Mouse (Mus musculus): ENCODE data around the gene Abcg3. TPM values are rescaled to one million over a fixed set of nuclear protein-coding genes. Genes with fewer than 3 reads are reported as not detected.

Gene Abcg3
- 4.3 and 4.8 TPM in 2 replicates for polyA plus RNA-seq (2015; fragmentation: Nextera tagmentation; extraction: Ambion mirVana)

GRCm38 (mm10) chr5:104982535-104982934 is at the start of gene Abcg3:
Gene Abcg3 (minus strand): TSS chr5:104982718.
- H3K27ac ChIP-seq (replicated peaks): no peak within 1 kb of the TSS
- no peak within 1 kb of the TSS for H3K9ac ChIP-seq
- H3K27me3 ChIP-seq: no peaks in the 10 kb centered on the region
- H3K4me3 ChIP-seq (replicated peaks): peak within 1 kb of the TSS; percentile 35
- H3K36me3 ChIP-seq (replicated peaks): no peaks in the 10 kb centered on the region
- peak; percentile 52 for ATAC-seq (ENCODE audit: insufficient read depth)
- WGBS (ENCODE audit: insufficient replicate concordance): 9% methylated on average over 12 of the region's 12 CpGs
- no peaks in the 10 kb centered on the region for H3K4me1 ChIP-seq (replicated peaks)
- H3K9me3 ChIP-seq (replicated peaks): no peaks in the 10 kb centered on the region
- H3K4me2 ChIP-seq: peak within 1 kb of the TSS; percentile 50

DNA sequence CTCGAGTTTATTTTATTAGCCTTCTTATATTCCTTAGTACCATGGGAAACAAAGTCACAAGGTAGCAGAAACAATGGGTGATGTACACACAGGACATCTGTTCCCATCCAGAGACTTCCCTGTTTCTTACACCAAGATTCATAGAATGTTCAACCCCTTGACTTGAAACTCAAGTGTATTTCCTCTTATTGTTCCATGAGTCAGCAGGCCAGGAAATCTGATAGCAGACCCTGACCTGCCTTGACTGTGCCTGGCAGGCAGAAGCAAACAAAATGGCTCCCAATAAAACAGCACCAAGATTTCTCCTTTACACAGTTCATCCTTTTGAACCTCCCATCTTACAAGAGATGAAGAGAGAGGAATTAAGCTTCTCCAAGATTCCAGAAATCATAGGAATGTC is 30.0 kb upstream of the Abcg3 start:
- WGBS (ENCODE audit: insufficient replicate concordance): 21% methylated on average over 1 of the region's 1 CpGs

DNA sequence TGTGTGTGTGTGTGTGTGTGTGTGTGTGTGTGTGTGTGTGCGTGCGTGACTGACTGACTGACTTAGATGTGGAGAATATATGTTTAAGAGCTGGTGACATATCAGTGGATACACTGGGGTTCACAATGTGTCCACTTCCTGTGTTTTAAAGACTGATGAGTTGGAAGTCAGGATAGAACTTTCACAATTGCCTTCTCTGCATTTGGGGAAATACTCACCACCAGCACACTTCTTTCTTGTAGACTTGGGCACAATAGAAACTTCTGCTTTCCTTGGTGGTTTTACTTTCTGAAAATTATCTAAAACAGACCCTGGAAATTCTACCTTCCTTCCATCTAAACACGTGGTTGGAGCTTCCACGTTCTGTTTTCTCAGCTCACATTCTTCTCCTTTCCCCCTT is 29.1 kb upstream of the Abcg3 start:
- H3K4me3 ChIP-seq (replicated peaks): no peak overlapping the region
- H3K27ac ChIP-seq (replicated peaks): no peak overlapping the region
- no peak overlapping the region for H3K9ac ChIP-seq
- no peaks in the 10 kb centered on the region for H3K36me3 ChIP-seq (replicated peaks)
- 51% methylated on average over 4 of the region's 4 CpGs for WGBS (ENCODE audit: insufficient replicate concordance)
- H3K4me2 ChIP-seq: no peak overlapping the region
- H3K9me3 ChIP-seq (replicated peaks): no peaks in the 10 kb centered on the region
- ATAC-seq (ENCODE audit: insufficient read depth): no peak
- H3K27me3 ChIP-seq: no peaks in the 10 kb centered on the region
- H3K4me1 ChIP-seq (replicated peaks): no peaks in the 10 kb centered on the region

More for the DNA sequence above, 30.0 kb upstream of the Abcg3 start:
- Histone ChIP-seq H3K27me3 (no peaks in the 10 kb centered on the region), H3K36me3 (replicated peaks) (no peaks in the 10 kb centered on the region), H3K27ac (replicated peaks) (no peak overlapping the region), H3K9ac (no peak overlapping the region), H3K4me2 (no peak overlapping the region), H3K4me3 (replicated peaks) (no peak overlapping the region), H3K9me3 (replicated peaks) (no peaks in the 10 kb centered on the region), H3K4me1 (replicated peaks) (no peaks in the 10 kb centered on the region)
- no peak for ATAC-seq (ENCODE audit: insufficient read depth)

DNA sequence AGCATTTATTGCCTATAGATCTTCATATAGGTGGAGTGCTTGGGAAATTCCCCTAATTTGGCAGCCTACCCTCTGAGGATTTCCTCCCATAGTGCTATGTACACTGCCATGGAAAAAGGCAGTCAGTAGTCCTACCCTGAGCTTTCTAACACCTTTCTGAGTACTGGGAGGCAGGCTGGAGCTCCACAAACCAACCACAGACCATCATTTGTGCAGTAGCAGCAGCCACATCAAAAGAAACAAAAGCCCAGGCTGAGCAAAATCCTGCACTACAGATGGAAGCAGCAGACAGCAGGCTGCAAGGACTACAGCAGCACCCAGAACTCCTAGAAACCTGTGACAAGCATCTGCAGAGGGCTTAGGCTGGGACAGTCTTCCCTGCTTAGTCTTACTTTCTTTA is 27.9 kb upstream of the Abcg3 start:
- H3K27ac ChIP-seq (replicated peaks): no peak overlapping the region
- no peaks in the 10 kb centered on the region for H3K27me3 ChIP-seq
- no peaks in the 10 kb centered on the region for H3K36me3 ChIP-seq (replicated peaks)
- no peak for ATAC-seq (ENCODE audit: insufficient read depth)
- H3K4me2 ChIP-seq: no peak overlapping the region
- no peaks in the 10 kb centered on the region for H3K4me1 ChIP-seq (replicated peaks)
- no peaks in the 10 kb centered on the region for H3K9me3 ChIP-seq (replicated peaks)
- no peak overlapping the region for H3K9ac ChIP-seq
- no peak overlapping the region for H3K4me3 ChIP-seq (replicated peaks)

DNA sequence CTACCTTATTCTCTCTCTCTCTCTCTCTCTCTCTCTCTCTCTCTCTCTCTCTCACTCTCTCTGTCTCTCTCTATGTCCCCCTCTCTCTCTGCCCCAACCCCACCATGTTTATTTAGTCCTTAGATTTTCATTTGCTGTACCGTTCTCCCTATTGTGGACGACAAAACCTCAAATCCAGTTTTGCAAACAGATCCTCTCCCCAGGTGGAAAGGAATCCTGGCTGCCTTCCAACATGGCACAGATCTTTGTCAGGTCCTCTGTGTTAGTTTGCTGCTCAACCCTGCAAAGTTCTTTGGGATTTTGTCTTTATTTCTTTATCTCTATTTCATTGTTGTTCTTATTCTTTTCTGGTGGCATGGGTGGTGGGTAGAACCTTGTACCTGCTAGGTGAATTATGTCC is 6.9 kb upstream of the Abcg3 start:
- ATAC-seq (ENCODE audit: insufficient read depth): no peak
- Histone ChIP-seq H3K9me3 (replicated peaks) (no peaks in the 10 kb centered on the region), H3K27ac (replicated peaks) (no peak overlapping the region), H3K27me3 (no peaks in the 10 kb centered on the region), H3K4me3 (replicated peaks) (no peak overlapping the region), H3K4me1 (replicated peaks) (no peaks in the 10 kb centered on the region), H3K4me2 (no peak overlapping the region), H3K9ac (no peak overlapping the region), H3K36me3 (replicated peaks) (no peaks in the 10 kb centered on the region)
- 78% methylated on average over 2 of the region's 2 CpGs for WGBS (ENCODE audit: insufficient replicate concordance)

DNA sequence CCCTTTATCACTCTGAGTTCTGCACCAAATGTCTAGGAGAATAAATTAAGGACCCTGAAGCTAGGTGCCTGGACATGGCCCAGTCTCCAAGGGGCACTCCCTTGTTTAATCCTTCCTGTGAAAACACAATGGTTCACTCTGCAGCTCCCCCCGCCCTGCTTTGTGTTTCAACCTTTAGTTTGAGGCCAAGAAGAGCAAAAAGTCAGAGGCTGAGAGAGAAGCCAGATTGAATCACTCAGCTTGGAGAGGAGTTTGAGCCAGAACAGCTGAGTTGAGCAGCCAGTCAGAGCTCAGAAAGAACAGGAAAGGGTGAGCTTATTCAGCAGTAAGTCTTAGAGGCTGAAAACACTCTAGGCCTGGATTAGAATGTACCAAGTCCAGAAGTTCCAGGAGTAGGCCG is 5.5 kb upstream of the Abcg3 start:
- Histone ChIP-seq H3K9ac (no peak overlapping the region), H3K4me2 (no peak overlapping the region), H3K9me3 (replicated peaks) (no peaks in the 10 kb centered on the region), H3K27me3 (no peaks in the 10 kb centered on the region), H3K4me1 (replicated peaks) (no peaks in the 10 kb centered on the region), H3K4me3 (replicated peaks) (no peak overlapping the region), H3K27ac (replicated peaks) (no peak overlapping the region), H3K36me3 (replicated peaks) (no peaks in the 10 kb centered on the region)
- ATAC-seq (ENCODE audit: insufficient read depth): no peak
- WGBS (ENCODE audit: insufficient replicate concordance): 43% methylated on average over 2 of the region's 2 CpGs

GRCm38 (mm10) chr5:104986706-104987105 is 4.2 kb upstream of the Abcg3 start:
- H3K4me1 ChIP-seq (replicated peaks): no peaks in the 10 kb centered on the region
- H3K36me3 ChIP-seq (replicated peaks): no peaks in the 10 kb centered on the region
- H3K27me3 ChIP-seq: no peaks in the 10 kb centered on the region
- no peaks in the 10 kb centered on the region for H3K9me3 ChIP-seq (replicated peaks)
- H3K4me2 ChIP-seq: no peak overlapping the region
- H3K4me3 ChIP-seq (replicated peaks): no peak overlapping the region
- no peak overlapping the region for H3K27ac ChIP-seq (replicated peaks)
- 28% methylated on average over 1 of the region's 1 CpGs for WGBS (ENCODE audit: insufficient replicate concordance)
- H3K9ac ChIP-seq: no peak overlapping the region
- no peak for ATAC-seq (ENCODE audit: insufficient read depth)

DNA sequence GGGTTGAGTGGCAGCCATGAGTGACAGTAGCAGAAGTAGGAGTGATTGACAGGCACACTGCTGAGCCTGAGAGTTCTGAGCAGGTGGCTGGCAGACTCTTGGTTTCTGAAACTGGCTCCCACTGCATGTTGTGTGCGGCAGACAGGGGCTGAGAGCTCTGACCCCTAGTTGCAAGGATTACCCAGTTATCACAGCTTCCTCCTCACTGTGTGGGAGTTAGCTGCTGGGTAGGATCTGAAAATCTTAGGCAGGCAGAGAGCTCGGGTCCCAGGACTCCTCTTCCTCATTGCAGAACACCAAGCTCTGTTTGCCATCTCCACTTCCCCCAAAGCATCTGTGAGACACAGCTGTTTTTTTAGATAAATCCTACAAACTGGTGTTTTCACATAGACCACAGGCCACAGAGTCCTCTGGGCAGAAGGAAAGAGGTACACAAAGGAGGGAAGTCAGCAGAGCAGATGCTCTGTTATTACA is 3.4 kb downstream of the Abcg3 start:
- Histone ChIP-seq H3K9ac (no peak overlapping the region), H3K27ac (replicated peaks) (no peak overlapping the region), H3K4me3 (replicated peaks) (no peak overlapping the region), H3K4me2 (no peak overlapping the region), H3K9me3 (replicated peaks) (no peaks in the 10 kb centered on the region), H3K4me1 (replicated peaks) (no peaks in the 10 kb centered on the region), H3K27me3 (no peaks in the 10 kb centered on the region), H3K36me3 (replicated peaks) (0 out of 2 replicates have a peak, but pooled peaks cover 3% of the 10 kb centered on the region)
- 20% methylated on average over 2 of the region's 2 CpGs for WGBS (ENCODE audit: insufficient replicate concordance)
- peak; percentile 34; the same call in 1 of the 2 replicates for ATAC-seq (ENCODE audit: insufficient read depth)

- Histone ChIP-seq H3K9ac (no peak overlapping the region), H3K36me3 (replicated peaks) (no peaks in the 10 kb centered on the region), H3K4me3 (replicated peaks) (no peak overlapping the region), H3K4me1 (replicated peaks) (no peaks in the 10 kb centered on the region), H3K4me2 (no peak overlapping the region), H3K27ac (replicated peaks) (no peak overlapping the region), H3K27me3 (no peaks in the 10 kb centered on the region), H3K9me3 (replicated peaks) (no peaks in the 10 kb centered on the region)
- 35% methylated on average over 2 of the region's 2 CpGs for whole genome bisulfite sequencing (ENCODE audit: insufficient replicate concordance)
- ATAC-seq (ENCODE audit: insufficient read depth): peak; percentile 67; the same call in 1 of the 2 replicates
Measured at GRCm38 (mm10) chr5:104958141-104958793, 24.3 kb downstream of the Abcg3 start.

- Histone ChIP-seq H3K4me2 (no peak overlapping the region), H3K9ac (no peak overlapping the region), H3K4me1 (replicated peaks) (no peaks in the 10 kb centered on the region), H3K4me3 (replicated peaks) (no peak overlapping the region), H3K27ac (replicated peaks) (no peak overlapping the region), H3K36me3 (replicated peaks) (no peaks in the 10 kb centered on the region), H3K27me3 (no peaks in the 10 kb centered on the region), H3K9me3 (replicated peaks) (no peaks in the 10 kb centered on the region)
- 72% methylated on average over 3 of the region's 3 CpGs for WGBS (ENCODE audit: insufficient replicate concordance)
- no peak for ATAC-seq (ENCODE audit: insufficient read depth)
Measured at GRCm38 (mm10) chr5:104955208-104955607, 27.3 kb downstream of the Abcg3 start.

- H3K4me1 ChIP-seq (replicated peaks): no peaks in the 10 kb centered on the region
- no peaks in the 10 kb centered on the region for H3K9me3 ChIP-seq (replicated peaks)
- H3K9ac ChIP-seq: no peak overlapping the region
- 27% methylated on average over 1 of the region's 1 CpGs for WGBS (ENCODE audit: insufficient replicate concordance)
- no peak for ATAC-seq (ENCODE audit: insufficient read depth)
- no peak overlapping the region for H3K4me2 ChIP-seq
- no peaks in the 10 kb centered on the region for H3K36me3 ChIP-seq (replicated peaks)
- no peak overlapping the region for H3K27ac ChIP-seq (replicated peaks)
- H3K27me3 ChIP-seq: no peaks in the 10 kb centered on the region
- H3K4me3 ChIP-seq (replicated peaks): no peak overlapping the region
Measured at GRCm38 (mm10) chr5:104946951-104947350, 35.6 kb downstream of the Abcg3 start.

- Histone ChIP-seq H3K9me3 (replicated peaks) (no peaks in the 10 kb centered on the region), H3K9ac (no peak overlapping the region), H3K27ac (replicated peaks) (no peak overlapping the region), H3K36me3 (replicated peaks) (no peaks in the 10 kb centered on the region), H3K27me3 (no peaks in the 10 kb centered on the region), H3K4me3 (replicated peaks) (no peak overlapping the region), H3K4me1 (replicated peaks) (no peaks in the 10 kb centered on the region), H3K4me2 (no peak overlapping the region)
- WGBS (ENCODE audit: insufficient replicate concordance): 69% methylated on average over 7 of the region's 7 CpGs
- ATAC-seq (ENCODE audit: insufficient read depth): no peak
Measured at GRCm38 (mm10) chr5:104934148-104934547, 48.4 kb downstream of the Abcg3 start.
